Mouse (Mus musculus): ENCODE measurements around the gene Mcemp1.

DNA sequence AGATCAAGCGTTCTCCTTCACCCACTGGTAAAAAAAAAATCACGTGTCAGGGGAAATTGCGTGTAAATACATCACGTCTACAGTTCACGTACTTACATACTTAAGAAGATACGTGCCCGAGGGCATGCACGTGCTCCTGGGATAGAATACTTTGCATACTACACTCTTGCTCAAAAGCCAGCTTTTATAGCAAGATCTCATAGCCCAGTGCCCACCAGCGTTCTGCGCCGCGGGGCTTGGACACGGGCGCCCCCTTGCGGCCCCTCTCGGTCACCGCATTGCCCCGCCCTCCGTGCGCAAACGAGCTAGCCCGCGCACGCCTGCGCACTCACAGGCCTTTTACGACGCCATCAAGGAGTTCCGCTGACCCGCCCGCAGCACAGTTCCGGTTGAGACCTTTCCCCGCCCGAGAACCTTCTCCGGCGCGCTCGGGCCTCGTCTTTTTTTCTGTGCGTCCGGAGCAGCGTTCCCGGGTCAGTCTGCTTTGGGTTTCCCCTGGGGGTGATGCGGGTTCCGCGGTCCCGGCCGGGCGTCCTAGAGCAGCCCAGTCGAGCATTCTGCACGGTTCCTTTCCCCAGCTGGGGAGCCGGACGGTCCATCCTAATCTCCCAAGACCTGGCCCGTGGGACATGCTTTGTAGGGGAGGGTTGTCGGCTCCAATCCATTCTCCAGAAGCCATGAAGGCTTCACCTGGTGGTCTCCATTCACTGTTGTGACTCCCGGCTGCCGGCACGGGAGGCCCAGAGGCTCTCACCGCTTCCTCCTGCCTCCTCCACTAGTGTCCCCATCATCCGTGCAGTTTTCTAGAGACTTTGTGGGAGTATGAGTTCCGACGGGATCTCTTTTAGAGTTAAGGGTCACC is 10.8 kb downstream of the Mcemp1 start, which contains the start of gene Trappc5:
- TF ChIP-seq CTCF (conservative IDR thresholded peaks at IDR 0.05; ENCODE audit: low read length): no peak
- TF ChIP-seq NANOG (IDR thresholded peaks at IDR 0.05; ENCODE audit: borderline replicate concordance, low read length): no peak
- no peak for TF ChIP-seq POU5F1 (IDR thresholded peaks at IDR 0.05; ENCODE audit: borderline replicate concordance, low read length)

All from E14TG2a.4 (cell line).